Mouse (Mus musculus): Measurements from ENCODE around the gene Vmn1r16.
"Not testable (repeated sequence)": the region's sequence is repeated elsewhere in the genome, so short reads cannot be mapped to it uniquely, and the experiment has no call there.

DNA sequence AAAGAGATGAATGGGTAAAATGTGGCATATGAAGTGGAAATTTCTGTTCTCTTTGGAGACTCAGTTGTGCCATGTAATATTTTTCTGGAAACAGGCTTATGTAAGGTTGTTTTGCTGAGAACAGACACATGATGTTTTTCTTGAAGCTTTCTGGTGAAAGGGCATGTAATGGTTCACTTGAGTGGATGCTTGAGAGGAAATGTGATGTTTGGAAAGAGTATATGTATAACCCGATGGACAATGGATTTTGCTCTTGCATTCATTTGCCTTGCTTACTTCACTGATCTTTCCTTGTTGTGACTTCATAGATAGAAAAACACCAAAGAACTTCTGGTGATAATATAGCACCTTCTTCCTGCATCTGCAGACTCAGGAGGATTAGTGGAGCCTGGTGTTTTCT is 36.6 kb upstream of the Vmn1r16 start:
- TF ChIP-seq CTCF (conservative IDR thresholded peaks at IDR 0.05; ENCODE audit: low read length); NANOG (IDR thresholded peaks at IDR 0.05; ENCODE audit: borderline replicate concordance, low read length): not testable (repeated sequence)
